18 mouse cellular contexts compared by ENCODE assay signal in the genomic region with DNA sequence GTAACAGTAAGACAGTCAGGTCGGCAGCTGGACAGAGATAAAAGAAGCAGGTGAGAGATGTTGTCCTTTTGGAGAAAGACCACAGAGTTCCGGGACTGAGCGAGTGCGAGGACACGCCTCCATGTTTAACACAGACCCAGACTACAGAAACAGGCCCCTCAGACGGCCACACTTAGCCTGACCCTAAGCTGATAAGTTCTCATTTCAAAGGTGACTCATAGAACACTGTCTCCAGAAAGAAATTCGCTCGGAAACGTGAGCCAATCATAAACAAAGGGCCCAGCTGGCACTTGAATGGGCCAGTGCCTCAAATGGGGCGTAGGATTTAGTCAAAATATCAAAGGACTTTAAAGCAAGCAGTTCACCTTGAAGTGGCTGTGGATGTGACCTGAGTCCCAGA. TPM values are rescaled to one million over a fixed set of nuclear protein-coding genes. Genes with fewer than 3 reads are reported as not detected.
DNase-seq lines count a peak whose midpoint lies in the region; ATAC-seq lines count a peak whose summit lies in the region.
"Had no signal": no experiment of that assay in that cellular context is flagged by ENCODE, and none has a peak within 500 bp of the region (broad histone marks: within the 10 kb centered on the region; RNA-seq: fewer than 3 reads in every experiment).

No protein-coding gene starts in this region.

- no peak overlapping the region for H3K9ac ChIP-seq in lung, embryonic 16.5 days (ENCODE audit: low read length)
- no peak overlapping the region for H3K9ac ChIP-seq in embryonic facial prominence, embryonic 14.5 days (ENCODE audit: low read depth, low read length)
- 0 out of 2 replicates have a peak overlapping the region, but pooled peaks have one; percentile 8 for H3K9ac ChIP-seq in stomach, embryonic 16.5 days (ENCODE audit: low read length)
- H3K9ac ChIP-seq: hindbrain, embryonic 12.5 days; liver, embryonic 15.5 days; midbrain, embryonic 13.5 days had no signal

- H3K27ac ChIP-seq in lung, embryonic 16.5 days (ENCODE audit: low read length): no peak overlapping the region
- H3K27ac ChIP-seq in embryonic facial prominence, embryonic 14.5 days (replicated peaks; ENCODE audit: low read depth, low read length): no peak overlapping the region
- H3K27ac ChIP-seq in stomach, embryonic 16.5 days (ENCODE audit: low read length): peak overlapping the region; percentile 28
- no peak overlapping the region for H3K27ac ChIP-seq in forebrain, embryonic 10.5 days
- H3K27ac ChIP-seq: gastrocnemius, adult 2 months; hindbrain, embryonic 12.5 days; liver, embryonic 15.5 days; midbrain, embryonic 13.5 days had no signal

- ATAC-seq in lung, embryonic 16.5 days (ENCODE audit: low read depth): 0 out of 2 replicates have a peak, but pooled peaks have one; percentile 10
- ATAC-seq in embryonic facial prominence, embryonic 14.5 days (ENCODE audit: low read depth): peak; percentile 19; the same call in 1 of the 2 replicates
- peak; percentile 76; the same call in 1 of the 2 replicates for ATAC-seq in stomach, embryonic 16.5 days (ENCODE audit: insufficient read depth, low FRiP score)
- no peak for ATAC-seq in megakaryocyte-erythroid progenitor cell, adult 5-6 weeks (replicated peaks; ENCODE audit: low FRiP score, low TSS enrichment, poor library complexity, severe bottlenecking)
- no peak for ATAC-seq in megakaryocyte progenitor cell, adult 5-6 weeks (replicated peaks; ENCODE audit: poor library complexity)
- ATAC-seq: midbrain, embryonic 13.5 days had no signal

- no peaks in the 10 kb centered on the region for H3K27me3 ChIP-seq in lung, embryonic 16.5 days (ENCODE audit: control insufficient read depth, insufficient read depth, low read depth, low read length)
- no peaks in the 10 kb centered on the region; the same call in 1 of the 2 replicates for H3K27me3 ChIP-seq in embryonic facial prominence, embryonic 14.5 days (replicated peaks; ENCODE audit: control insufficient read depth, insufficient read depth, low read length)
- H3K27me3 ChIP-seq in stomach, embryonic 16.5 days (ENCODE audit: control insufficient read depth, insufficient read depth, low read length): no peaks in the 10 kb centered on the region
- no peaks in the 10 kb centered on the region for H3K27me3 ChIP-seq in forebrain, embryonic 10.5 days (ENCODE audit: poor library complexity, severe bottlenecking)
- H3K27me3 ChIP-seq: hindbrain, embryonic 12.5 days; liver, embryonic 15.5 days; midbrain, embryonic 13.5 days had no signal

- peaks cover 7% of the 10 kb centered on the region; the same call in 1 of the 2 replicates for H3K4me1 ChIP-seq in lung, embryonic 16.5 days (replicated peaks; ENCODE audit: control insufficient read depth, insufficient read depth, low read length)
- peaks cover 8% of the 10 kb centered on the region; the same call in 1 of the 2 replicates for H3K4me1 ChIP-seq in embryonic facial prominence, embryonic 14.5 days (ENCODE audit: control insufficient read depth, insufficient read depth, low read length)
- peaks cover 9% of the 10 kb centered on the region; the same call in 1 of the 2 replicates for H3K4me1 ChIP-seq in stomach, embryonic 16.5 days (ENCODE audit: control insufficient read depth, insufficient read depth, low read length)
- peaks cover 22% of the 10 kb centered on the region for H3K4me1 ChIP-seq in forebrain, embryonic 10.5 days
- H3K4me1 ChIP-seq: liver, embryonic 15.5 days; midbrain, embryonic 13.5 days had no signal

- H3K9me3 ChIP-seq in lung, embryonic 16.5 days (ENCODE audit: control insufficient read depth, low read length): no peaks in the 10 kb centered on the region
- no peaks in the 10 kb centered on the region for H3K9me3 ChIP-seq in embryonic facial prominence, embryonic 14.5 days (ENCODE audit: control insufficient read depth, low read length)
- H3K9me3 ChIP-seq in stomach, embryonic 16.5 days (replicated peaks; ENCODE audit: control insufficient read depth, low read length): no peaks in the 10 kb centered on the region
- no peaks in the 10 kb centered on the region for H3K9me3 ChIP-seq in forebrain, embryonic 10.5 days
- H3K9me3 ChIP-seq: G1E; hindbrain, embryonic 12.5 days; liver, embryonic 15.5 days; midbrain, embryonic 13.5 days had no signal

- H3K4me2 ChIP-seq in lung, embryonic 16.5 days (ENCODE audit: low read depth, low read length): no peak overlapping the region
- no peak overlapping the region for H3K4me2 ChIP-seq in embryonic facial prominence, embryonic 14.5 days (ENCODE audit: low read depth, low read length)
- H3K4me2 ChIP-seq in stomach, embryonic 16.5 days (ENCODE audit: low read depth, low read length): no peak overlapping the region
- H3K4me2 ChIP-seq: heart, embryonic 11.5 days; hindbrain, embryonic 12.5 days; liver, embryonic 15.5 days; midbrain, embryonic 13.5 days had no signal

- no peak for DNase-seq in lung, postnatal 4 days
- DNase-seq in ES-CJ7 (ENCODE audit: low read depth, low spot score): peak; percentile 48
- DNase-seq in embryonic facial prominence, embryonic 14.5 days (ENCODE audit: low spot score): no peak
- DNase-seq in forebrain, embryonic 10.5 days (ENCODE audit: extremely low spot score, low spot score): no peak
- DNase-seq: cerebellum, adult 8-10 months; gastrocnemius, adult 2 months; heart, postnatal 14 days; right cerebral cortex, postnatal 14 days; thymus, postnatal 25 days had no signal

- WGBS in lung, embryonic 16.5 days: 18% methylated on average over 10 of the region's 10 CpGs
- WGBS in embryonic facial prominence, embryonic 14.5 days: 48% methylated on average over 10 of the region's 10 CpGs
- WGBS in stomach, embryonic 16.5 days: 19% methylated on average over 10 of the region's 10 CpGs
- WGBS in forebrain, embryonic 10.5 days: 61% methylated on average over 10 of the region's 10 CpGs

- H3K4me3 ChIP-seq in lung, embryonic 16.5 days (ENCODE audit: low read length): no peak overlapping the region
- H3K4me3 ChIP-seq in embryonic facial prominence, embryonic 14.5 days (ENCODE audit: low read depth, low read length): no peak overlapping the region
- H3K4me3 ChIP-seq in stomach, embryonic 16.5 days (replicated peaks; ENCODE audit: low read length): no peak overlapping the region
- no peak overlapping the region for H3K4me3 ChIP-seq in forebrain, embryonic 10.5 days
- H3K4me3 ChIP-seq: gastrocnemius, adult 2 months; hindbrain, embryonic 12.5 days; liver, embryonic 15.5 days; midbrain, embryonic 13.5 days had no signal

- no peaks in the 10 kb centered on the region for H3K36me3 ChIP-seq in lung, embryonic 16.5 days (ENCODE audit: control insufficient read depth, insufficient read depth, low read length)
- H3K36me3 ChIP-seq in embryonic facial prominence, embryonic 14.5 days (ENCODE audit: control insufficient read depth, insufficient read depth, low read length): no peaks in the 10 kb centered on the region
- no peaks in the 10 kb centered on the region for H3K36me3 ChIP-seq in stomach, embryonic 16.5 days (ENCODE audit: control insufficient read depth, insufficient read depth, low read length)
- H3K36me3 ChIP-seq in forebrain, embryonic 10.5 days (replicated peaks): no peaks in the 10 kb centered on the region
- H3K36me3 ChIP-seq: G1E; hindbrain, embryonic 12.5 days; liver, embryonic 15.5 days; midbrain, embryonic 13.5 days had no signal

RNA-seq across cellular contexts. Expression of gene Setd4, which starts 54.6 kb away (rescaled TPM):
- 9.9 and 12.5 TPM in 2 replicates for polyA plus RNA-seq in lung, embryonic 16.5 days (2015; fragmentation: Nextera tagmentation; extraction: Ambion mirVana)
- 10.8 and 12.2 TPM in 2 replicates for polyA plus RNA-seq in embryonic facial prominence, embryonic 14.5 days (2014; fragmentation: Nextera tagmentation; extraction: Ambion mirVana)
- 10.7 and 11.8 TPM in 2 replicates for polyA plus RNA-seq in stomach, embryonic 16.5 days (2015; fragmentation: Nextera tagmentation; extraction: Ambion mirVana)
- 29.7 and 31.6 TPM in 2 replicates for total RNA-seq in megakaryocyte-erythroid progenitor cell, adult 5-6 weeks (2014; fragmentation: Nextera tagmentation)
- total RNA-seq in megakaryocyte-erythroid progenitor cell, adult 5-6 weeks (2017): 12.9 and 13.7 TPM in 2 replicates
- 14.9 and 15.8 TPM in 2 replicates for polyA plus RNA-seq in forebrain, embryonic 10.5 days (2016; fragmentation: Nextera tagmentation; extraction: Ambion mirVana)
- 6.8 and 8.0 TPM in 2 replicates for total RNA-seq in megakaryocyte progenitor cell, adult 5-6 weeks (2015)
- 2.4 and 7.6 TPM in 2 replicates for total RNA-seq in megakaryocyte progenitor cell, adult 5-6 weeks (2017)

RNA-seq across cellular contexts. Expression of gene Cbr1, which starts 56.4 kb away (rescaled TPM):
- polyA plus RNA-seq in lung, embryonic 16.5 days (2015; fragmentation: Nextera tagmentation; extraction: Ambion mirVana): 88.1 and 95.2 TPM in 2 replicates
- polyA plus RNA-seq in embryonic facial prominence, embryonic 14.5 days (2014; fragmentation: Nextera tagmentation; extraction: Ambion mirVana): 70.2 and 80.3 TPM in 2 replicates
- 149 and 167 TPM in 2 replicates for polyA plus RNA-seq in stomach, embryonic 16.5 days (2015; fragmentation: Nextera tagmentation; extraction: Ambion mirVana)
- 34.1 and 55.4 TPM in 2 replicates for total RNA-seq in megakaryocyte-erythroid progenitor cell, adult 5-6 weeks (2014; fragmentation: Nextera tagmentation)
- total RNA-seq in megakaryocyte-erythroid progenitor cell, adult 5-6 weeks (2017): 45.6 and 49.8 TPM in 2 replicates
- 81.9 and 84.7 TPM in 2 replicates for polyA plus RNA-seq in forebrain, embryonic 10.5 days (2016; fragmentation: Nextera tagmentation; extraction: Ambion mirVana)
- 20.7 and 27.4 TPM in 2 replicates for total RNA-seq in megakaryocyte progenitor cell, adult 5-6 weeks (2015)
- 15.2 and 16.7 TPM in 2 replicates for total RNA-seq in megakaryocyte progenitor cell, adult 5-6 weeks (2017)

Comparison
In these comparisons a context has a peak if more than half of its experiments do, and no peak if none do; other contexts are left out.
1. ATAC-seq: peak in lung, embryonic 16.5 days (single experiment), embryonic facial prominence, embryonic 14.5 days (single experiment) and stomach, embryonic 16.5 days (single experiment); none in megakaryocyte-erythroid progenitor cell, adult 5-6 weeks (single experiment) and megakaryocyte progenitor cell, adult 5-6 weeks (single experiment).